Mouse (Mus musculus) kidney, postnatal 0 days (tissue): ENCODE results near the gene Rps26. TPM values are rescaled to one million over a fixed set of nuclear protein-coding genes. Genes with fewer than 3 reads are reported as not detected.
A peak's percentile ranks its signal among the peaks of the same experiment; 100 is the strongest.

ENCODE experiments used
- ATAC-seq: fragments of 200-750 bp; cut with Nextera tagmentation; replicated peaks from 2 replicates; pipeline ENCODE4 v1.8.0; 2017; ENCODE audit warnings: low read depth, moderate number of reproducible peaks, moderate TSS enrichment, moderate library complexity; ENCODE audit not compliant: low FRiP score
- DNase-seq: peaks from one replicate; pipeline ENCODE4 v3.0.0-alpha.2; 2016; ENCODE audit warnings: low spot score
- H3K27ac ChIP-seq: fragments of 300-500 bp; sonication (generic); 2 replicates; pipeline ENCODE4 v1.5.1; 2014; ENCODE audit warnings: mild to moderate bottlenecking
- H3K27me3 ChIP-seq: fragments of 300-500 bp; sonication (generic); 2 replicates; pipeline ENCODE4 v1.6.1; 2014; ENCODE audit warnings: low read length, mixed read lengths; ENCODE audit not compliant: insufficient read depth
- H3K36me3 ChIP-seq: fragments of 300-500 bp; sonication (generic); 2 replicates; pipeline ENCODE4 v1.6.1; 2014; ENCODE audit warnings: low read length, mixed read lengths; ENCODE audit not compliant: insufficient read depth
- H3K4me1 ChIP-seq: fragments of 300-500 bp; sonication (generic); replicated peaks from 2 replicates; pipeline ENCODE4 v1.6.1; 2014; ENCODE audit warnings: antibody characterized with exemption, low read length, mixed read lengths; ENCODE audit not compliant: insufficient read depth
- H3K4me2 ChIP-seq: fragments of 300-500 bp; sonication (generic); 2 replicates; pipeline ENCODE4 v1.6.1; 2014; ENCODE audit warnings: mild to moderate bottlenecking, low read length, moderate library complexity, mixed read lengths
- H3K4me3 ChIP-seq: fragments of 300-500 bp; sonication (generic); replicated peaks from 2 replicates; pipeline ENCODE4 v1.5.1; 2014; ENCODE audit warnings: low read depth, low read length
- H3K9ac ChIP-seq: fragments of 300-500 bp; sonication (generic); 2 replicates; pipeline ENCODE4 v1.6.1; 2014; ENCODE audit warnings: low read depth, low read length
- H3K9me3 ChIP-seq: fragments of 300-500 bp; sonication (generic); replicated peaks from 2 replicates; pipeline ENCODE4 v1.6.1; 2016; ENCODE audit warnings: low read length, inconsistent platforms, mixed read lengths
- CTCF ChIP-seq: IDR thresholded peaks from 2 replicates; pipeline ENCODE4 v1.5.1; 2016; ENCODE audit warnings: antibody characterized with exemption, low read depth, mild to moderate bottlenecking, moderate library complexity
- WGBS: fragments of 180-500 bp; shearing (Covaris S2); extraction: QIAGEN DNeasy Blood & Tissue Kit; methylation state at CpG from one replicate; pipeline ENCODE4 v1.1.7; 2014; 5-methylcytosine and 5-hydroxymethylcytosine counted together
- microRNA-seq: library from miRNA; unstranded; fragments of <30 nt; microRNA quantifications from one replicate; pipeline ENCODE4, GENCODE M21; 2016
- polyA plus RNA-seq: library from polyadenylated mRNA; unstranded; fragments of >200 nt; fragmentation: Nextera tagmentation; extraction: Ambion mirVana; gene quantifications from 2 replicates; pipeline ENCODE4 v1.2.1, GENCODE M21; 2015

The Rps26 gene
- polyA plus RNA-seq, 1 experiment from 2014 or later: 985 TPM

- WGBS: 67% methylated on average over 11 of the region's 11 CpGs
- no peak overlapping the region for H3K27ac ChIP-seq
- H3K9ac ChIP-seq: no peak overlapping the region
- no peak for DNase-seq
- no peak for TF ChIP-seq CTCF
- no peaks in the 10 kb centered on the region for H3K9me3 ChIP-seq
- H3K36me3 ChIP-seq: peaks cover 7% of the 10 kb centered on the region; the same call in 1 of the 2 replicates
- no peak for ATAC-seq
- H3K4me1 ChIP-seq: no peaks in the 10 kb centered on the region
- no peaks in the 10 kb centered on the region for H3K27me3 ChIP-seq
- H3K4me2 ChIP-seq: no peak overlapping the region
- no peak overlapping the region for H3K4me3 ChIP-seq
Observed at GRCm38 (mm10) chr10:128578330-128578729, 48.2 kb downstream of the Rps26 start.

- ATAC-seq (no peak), DNase-seq (no peak)
- H3K9ac ChIP-seq: no peak overlapping the region
- 93% methylated on average over 2 of the region's 2 CpGs for WGBS
- TF ChIP-seq CTCF: peak; percentile 50
- H3K9me3 ChIP-seq: no peaks in the 10 kb centered on the region
- no peak overlapping the region for H3K4me2 ChIP-seq
- H3K4me3 ChIP-seq: no peak overlapping the region
- no peaks in the 10 kb centered on the region for H3K27me3 ChIP-seq
- peaks cover 10% of the 10 kb centered on the region; the same call in 1 of the 2 replicates for H3K36me3 ChIP-seq
- no peak overlapping the region for H3K27ac ChIP-seq
- H3K4me1 ChIP-seq: no peaks in the 10 kb centered on the region
Observed at GRCm38 (mm10) chr10:128575063-128575462, 51.5 kb downstream of the Rps26 start.

Small RNA genes within 50 kb of the gene (microRNA-seq; reads per million reads assigned to microRNA genes)
- not detected for gene Mir6917

Other genes starting within 250 kb of the Rps26 start
- 6.2 TPM in 2 replicates for gene Ankrd52, start 249.6 kb downstream of the Rps26 start, polyA plus RNA-seq
- gene Slc39a5, start 225.5 kb downstream of the Rps26 start, polyA plus RNA-seq: 56.0 and 64.8 TPM in 2 replicates
- 82.4 and 85.5 TPM in 2 replicates for gene Nabp2, start 215.3 kb downstream of the Rps26 start, polyA plus RNA-seq
- 34.9 and 39.3 TPM in 2 replicates for gene Rnf41, start 215.1 kb downstream of the Rps26 start, polyA plus RNA-seq
- 40.5 and 44.9 TPM in 2 replicates for gene Smarcc2, start 167.5 kb downstream of the Rps26 start, polyA plus RNA-seq
- gene Myl6, start 132.6 kb downstream of the Rps26 start, polyA plus RNA-seq: 1,410 and 1,495 TPM in 2 replicates
- 3.2 and 3.7 TPM in 2 replicates for gene Myl6b, start 128.1 kb downstream of the Rps26 start, polyA plus RNA-seq
- gene Esyt1, start 100.9 kb downstream of the Rps26 start, polyA plus RNA-seq: 15.9 TPM in 2 replicates
- 13.7 and 16.9 TPM in 2 replicates for gene Zc3h10, start 79.0 kb downstream of the Rps26 start, polyA plus RNA-seq
- 3,897 and 4,536 TPM in 2 replicates for gene Rpl41, start 77.4 kb downstream of the Rps26 start, polyA plus RNA-seq
- 124 and 132 TPM in 2 replicates for gene Pa2g4, start 60.8 kb downstream of the Rps26 start, polyA plus RNA-seq
- gene Erbb3, start 37.1 kb downstream of the Rps26 start, polyA plus RNA-seq: 9.6 and 10.2 TPM in 2 replicates
- 1.4 and 1.8 TPM in 2 replicates for gene Ikzf4, start 19.2 kb upstream of the Rps26 start, polyA plus RNA-seq
- 14.2 and 15.1 TPM in 2 replicates for gene Suox, start 47.3 kb upstream of the Rps26 start, polyA plus RNA-seq
- 57.9 and 61.7 TPM in 2 replicates for gene Rab5b, start 69.5 kb upstream of the Rps26 start, polyA plus RNA-seq
- gene Pmel, start 77.4 kb upstream of the Rps26 start, polyA plus RNA-seq: 1.5 and 2.0 TPM in 2 replicates
- gene Cdk2, start 78.3 kb upstream of the Rps26 start, polyA plus RNA-seq: 55.9 and 66.3 TPM in 2 replicates
- 5.4 and 6.4 TPM in 2 replicates for gene Dgka, start 118.1 kb upstream of the Rps26 start, polyA plus RNA-seq
- 35.0 and 36.3 TPM in 2 replicates for gene Pym1, start 121.1 kb upstream of the Rps26 start, polyA plus RNA-seq
- gene Mmp19, start 164.2 kb upstream of the Rps26 start, polyA plus RNA-seq: 0.55 and 0.64 TPM in 2 replicates
- 46.2 and 48.5 TPM in 2 replicates for gene Dnajc14, start 177.3 kb upstream of the Rps26 start, polyA plus RNA-seq
- 11.7 and 13.2 TPM in 2 replicates for gene Tmem198b, start 177.6 kb upstream of the Rps26 start, polyA plus RNA-seq
- gene Sarnp, start 190.6 kb upstream of the Rps26 start, polyA plus RNA-seq: 164 and 175 TPM in 2 replicates
- gene Ormdl2, start 194.9 kb upstream of the Rps26 start, polyA plus RNA-seq: 87.2 and 87.5 TPM in 2 replicates